Mouse (Mus musculus) CH12.LX (cell line): ENCODE data around the gene F2. TPM values are rescaled to one million over a fixed set of nuclear protein-coding genes. Genes with fewer than 3 reads are reported as not detected.

Experiments
- DNase-seq: peaks from one replicate; pipeline ENCODE4 v3.0.0-alpha.2; 2013; ENCODE audit errors: extremely low read depth
- H3K27ac ChIP-seq: 2 replicates; pipeline ENCODE4 v1.5.1; 2012; ENCODE audit warnings: low read depth, mild to moderate bottlenecking, control low read depth, moderate library complexity; ENCODE audit not compliant: insufficient read depth
- H3K27me3 ChIP-seq: replicated peaks from 2 replicates; pipeline ENCODE3; 2012; ENCODE audit warnings: inconsistent platforms
- H3K36me3 ChIP-seq, 2 experiments: replicated peaks in 1 of 2; 2 replicates each; pipeline versions ENCODE3 to v1.6.1; 2012; ENCODE audit warnings: inconsistent platforms in 1 of 2, low read length in 1 of 2, mild to moderate bottlenecking in 1 of 2, mixed read lengths in 1 of 2, moderate library complexity in 1 of 2; ENCODE audit not compliant: control insufficient read depth in 1 of 2, insufficient read depth in 1 of 2
- H3K4me1 ChIP-seq, 2 experiments: 2 replicates each; pipeline ENCODE4 v1.6.1; 2012; ENCODE audit warnings: inconsistent platforms in 1 of 2, moderate library complexity in 1 of 2; ENCODE audit not compliant: insufficient read depth in 2 of 2, control insufficient read depth in 1 of 2
- H3K4me2 ChIP-seq: 2 replicates; pipeline ENCODE4 v1.6.1; 2012; ENCODE audit warnings: low read depth, mild to moderate bottlenecking, control low read depth; ENCODE audit not compliant: poor library complexity, insufficient read depth, severe bottlenecking
- H3K4me3 ChIP-seq, 3 experiments: fragments of 150-350 bp in 1 of 3; sonication (generic) in 1 of 3; replicated peaks in 1 of 3; 2 replicates each; pipeline versions ENCODE3 to v1.5.1; 2011 to 2012; ENCODE audit warnings: low read depth in 2 of 3, low read length in 2 of 3, mild to moderate bottlenecking in 2 of 3, moderate library complexity in 2 of 3, control low read depth in 1 of 3, improper control_type of control experiment in 1 of 3, inconsistent platforms in 1 of 3, mixed read lengths in 1 of 3; ENCODE audit not compliant: poor library complexity in 1 of 3
- H3K79me2 ChIP-seq: replicated peaks from 2 replicates; pipeline ENCODE4 v1.6.1; 2012; ENCODE audit warnings: mild to moderate bottlenecking, moderate library complexity; ENCODE audit not compliant: control insufficient read depth, poor library complexity, insufficient read depth, severe bottlenecking; ENCODE audit errors: extremely low read depth
- H3K9ac ChIP-seq: 2 replicates; pipeline ENCODE4 v1.6.1; 2012; ENCODE audit warnings: low read depth, mild to moderate bottlenecking, control low read depth, moderate library complexity; ENCODE audit not compliant: insufficient read depth
- H3K9me3 ChIP-seq: replicated peaks from 2 replicates; pipeline ENCODE3; 2012; ENCODE audit warnings: low read length, inconsistent platforms, mixed read lengths
- HCFC1 ChIP-seq: IDR thresholded peaks from 2 replicates; pipeline ENCODE4 v1.6.1; 2012; ENCODE audit warnings: low read depth, mild to moderate bottlenecking, inconsistent platforms, low read length, improper control_type of control experiment
- KAT2A ChIP-seq: IDR thresholded peaks from 2 replicates; pipeline ENCODE4 v1.6.1; 2012; ENCODE audit warnings: low read length, improper control_type of control experiment, inconsistent platforms; ENCODE audit not compliant: insufficient replicate concordance
- MAFK ChIP-seq: IDR thresholded peaks from 2 replicates; pipeline ENCODE4 v1.6.1; 2011; ENCODE audit warnings: low read length, improper control_type of control experiment; ENCODE audit not compliant: insufficient replicate concordance
- MYC ChIP-seq: IDR thresholded peaks from 2 replicates; pipeline ENCODE4 v1.6.1; 2011; ENCODE audit warnings: low read depth, mild to moderate bottlenecking, improper control_type of control experiment, low read length
- PAX5 ChIP-seq: IDR thresholded peaks from 2 replicates; pipeline ENCODE4 v1.6.1; 2012; ENCODE audit warnings: low read length, inconsistent platforms, mixed read lengths
- SIN3A ChIP-seq: IDR thresholded peaks from 2 replicates; pipeline ENCODE4 v1.6.1; 2012; ENCODE audit warnings: low read length, improper control_type of control experiment, inconsistent platforms
- TBP ChIP-seq: conservative IDR thresholded peaks from 2 replicates; pipeline ENCODE4 v1.6.1; 2011; ENCODE audit warnings: low read depth, low read length, improper control_type of control experiment
- USF2 ChIP-seq: conservative IDR thresholded peaks from 2 replicates; pipeline ENCODE4 v1.6.1; 2011; ENCODE audit warnings: low read depth, low read length, improper control_type of control experiment
- dilution Hi-C: fragments of 300-500 bp; cut with MboI; formaldehyde crosslinking; loops from 2 replicates; pipeline ENCODE4 v1.14.3; 2020; ENCODE audit warnings: low sequenced_read_pairs; ENCODE audit not compliant: extremely low pct_unique_long_range_greater_than_20kb, extremely low pct_ligation_motif_present
- in situ Hi-C: fragments of 300-500 bp; cut with MboI; formaldehyde crosslinking; loops from 3 replicates; pipeline ENCODE4 v1.14.3; 2019; ENCODE audit warnings: low sequenced_read_pairs, low pct_ligation_motif_present, low pct_unique_long_range_greater_than_20kb, mixed read lengths
- polyA plus RNA-seq: library from polyadenylated mRNA; unstranded; fragments of >175 nt; gene quantifications from 2 replicates; pipeline ENCODE4 v1.2.1, GENCODE M21; 2012; ENCODE audit warnings: low read depth; ENCODE audit not compliant: insufficient read length
- total RNA-seq, 2 experiments: library from RNA; depleted of rRNA; stranded (reverse); fragments of 300-350 nt in 1 of 2; fragments of >200 nt in 1 of 2; gene quantifications; 2 replicates each; pipeline ENCODE4 v1.2.3; 2012 to 2014

F2 gene
- total and polyA plus RNA-seq, 3 experiments, result 0.04 TPM; not detected in 2

GRCm38 (mm10) chr2:91634841-91635240 lies 1.4 kb downstream of the F2 start:
- in situ Hi-C loops, result no loop called here
- peaks cover 7 to 22% of the 10 kb centered on the region in 2 experiments; a peak in 3 of 4 replicates for H3K4me1 ChIP-seq
- DNase-seq, result no peak
- H3K79me2 ChIP-seq, result no peaks in the 10 kb centered on the region
- H3K36me3 ChIP-seq, result no peaks in the 10 kb centered on the region
- H3K9me3 ChIP-seq, result no peaks in the 10 kb centered on the region
- no peak overlapping the region for H3K4me3 ChIP-seq
- dilution Hi-C loops, result no loop called here
- H3K27ac ChIP-seq, result no peak overlapping the region
- no peak overlapping the region for H3K4me2 ChIP-seq
- no peaks in the 10 kb centered on the region for H3K27me3 ChIP-seq
- H3K9ac ChIP-seq, result no peak overlapping the region
- no peak for TF ChIP-seq MYC
- no peak for TF ChIP-seq PAX5
- TF ChIP-seq TBP, result no peak
- TF ChIP-seq, all 38 proteins: peak for 0

- in situ Hi-C loops (no loop called here), dilution Hi-C loops (no loop called here)
Observed at GRCm38 (mm10) chr2:91633334-91633977, 2.8 kb downstream of the F2 start.

DNA sequence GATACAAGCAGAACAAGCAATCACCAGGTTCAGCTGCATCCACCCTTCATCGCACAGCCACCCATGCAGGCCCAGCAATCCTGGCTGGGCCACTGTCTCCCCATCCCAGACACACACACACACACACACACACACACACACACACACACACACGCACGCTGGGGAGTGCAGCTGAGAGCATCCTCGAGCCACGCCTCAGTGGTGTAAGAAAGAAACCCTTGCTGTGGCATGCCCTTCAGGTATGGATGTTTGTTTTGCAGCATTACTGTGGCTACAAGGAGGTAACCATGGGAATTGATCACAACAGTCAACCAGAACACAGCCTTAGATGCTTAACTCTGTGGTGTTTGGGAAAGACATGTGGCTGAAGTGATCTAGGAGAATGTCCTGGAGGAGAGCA lies 3.9 kb downstream of the F2 start:
- H3K36me3 ChIP-seq, result no peaks in the 10 kb centered on the region
- H3K9me3 ChIP-seq, result no peaks in the 10 kb centered on the region
- H3K4me1 ChIP-seq, result peaks cover 7 to 22% of the 10 kb centered on the region in 2 experiments; a peak in 3 of 4 replicates
- H3K4me3 ChIP-seq, result no peak overlapping the region
- DNase-seq, result no peak
- H3K27me3 ChIP-seq, result peaks cover 2% of the 10 kb centered on the region
- H3K79me2 ChIP-seq, result no peaks in the 10 kb centered on the region
- H3K4me2 ChIP-seq, result no peak overlapping the region
- H3K27ac ChIP-seq, result no peak overlapping the region
- dilution Hi-C loops (no loop called here), in situ Hi-C loops (no loop called here)
- H3K9ac ChIP-seq, result no peak overlapping the region
- no peak for TF ChIP-seq KAT2A
- TF ChIP-seq USF2, result no peak
- no peak for TF ChIP-seq PAX5
- TF ChIP-seq MAFK, result no peak
- TF ChIP-seq HCFC1, result no peak
- no peak for TF ChIP-seq SIN3A

More at GRCm38 (mm10) chr2:91633334-91633977, 2.8 kb downstream of the F2 start:
- H3K27me3 ChIP-seq, result peaks cover 2% of the 10 kb centered on the region
- H3K9ac ChIP-seq, result no peak overlapping the region
- H3K4me3 ChIP-seq, result no peak overlapping the region
- H3K79me2 ChIP-seq, result no peaks in the 10 kb centered on the region
- TF ChIP-seq HCFC1 (no peak), TBP (no peak)
- H3K36me3 ChIP-seq, result no peaks in the 10 kb centered on the region
- no peak for DNase-seq
- no peaks in the 10 kb centered on the region for H3K9me3 ChIP-seq
- no peak overlapping the region for H3K27ac ChIP-seq
- peaks cover 7 to 22% of the 10 kb centered on the region in 2 experiments; a peak in 3 of 4 replicates for H3K4me1 ChIP-seq
- no peak overlapping the region for H3K4me2 ChIP-seq
